Mouse (Mus musculus) ES-Bruce4 (cell line): ENCODE measurements around the gene Gm8773.

Source experiments
- CTCF ChIP-seq: IDR thresholded peaks from one replicate; pipeline ENCODE4 v1.8.1; 2011; ENCODE audit warnings: low read depth, low read length
- EP300 ChIP-seq: IDR thresholded peaks from 2 replicates; pipeline ENCODE4 v1.6.1; 2011; ENCODE audit warnings: low read depth, low read length; ENCODE audit not compliant: insufficient read depth

GRCm38 (mm10) chr5:5562435-5562834 lies 11.2 kb upstream of the Gm8773 start:
- TF ChIP-seq CTCF, result no peak
- no peak for TF ChIP-seq EP300
